In the genomic region with DNA sequence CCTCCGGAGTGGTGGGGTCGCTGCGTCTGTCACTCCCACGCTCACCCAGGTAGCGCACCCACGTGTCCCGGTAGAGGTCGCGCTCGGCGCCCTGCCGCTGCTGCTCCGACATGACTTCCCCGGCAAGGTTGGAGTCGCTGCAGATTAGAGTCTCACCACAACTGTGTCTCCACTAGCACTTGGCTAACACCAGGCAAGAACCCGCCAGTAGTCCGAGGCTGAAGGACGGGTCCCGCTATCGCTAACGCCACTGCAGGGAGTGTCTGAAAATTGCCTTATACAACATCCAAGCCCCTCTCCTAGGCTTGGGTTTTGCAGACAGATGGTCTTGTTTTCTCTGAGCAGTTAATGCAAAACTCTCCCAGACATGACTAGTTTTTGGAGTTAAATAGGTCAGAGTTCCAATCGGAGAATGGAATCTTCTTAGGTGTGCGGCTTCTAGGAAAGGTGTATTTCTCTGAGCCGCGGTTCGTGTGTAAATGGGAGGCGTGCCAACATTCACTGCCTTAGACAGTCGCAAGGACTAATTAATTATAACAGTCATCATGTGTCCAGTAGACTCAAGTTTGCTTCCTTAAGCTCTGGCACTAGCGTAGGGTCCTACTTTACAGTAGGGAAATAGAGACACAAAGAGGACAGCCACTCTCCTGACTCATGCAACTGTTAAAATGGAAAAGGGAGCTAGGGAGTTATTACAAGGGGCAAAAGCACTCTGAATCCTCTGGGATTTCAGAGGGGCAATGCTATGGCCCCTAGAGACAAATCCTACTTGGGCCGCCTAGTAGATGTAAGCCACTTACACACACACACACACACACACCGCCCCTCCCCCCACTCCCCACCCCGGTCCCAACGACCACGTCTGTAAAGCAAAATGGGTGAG, we compare ENCODE assay signal across 8 mouse cellular contexts. TPM values are rescaled to one million over a fixed set of nuclear protein-coding genes. Genes with fewer than 3 reads are reported as not detected.
A peak's percentile ranks its signal among the peaks of the same experiment; 100 is the strongest.
DNase-seq lines count a peak whose midpoint lies in the region; ATAC-seq lines count a peak whose summit lies in the region.

A gene (minus strand): TSS at position 275 of the 883 bp plus-strand sequence.

- DNase-seq in 3T3-L1 (ENCODE audit: low read depth, low spot score) (peak; percentile 36), liver (peak; percentile 81)
- peak; percentile 82 for DNase-seq in adrenal gland, adult 2 months
- DNase-seq in embryonic facial prominence, embryonic 10.5 days (ENCODE audit: low spot score), result peak; percentile 70
- peak; percentile 89 for DNase-seq in heart, embryonic 10.5 days (ENCODE audit: low spot score)
- peak; percentile 79 for DNase-seq in kidney, adult 9 months
- DNase-seq in spleen, postnatal 4 days (ENCODE audit: low spot score in 2 of 2), result peak; percentile 66 to 85

- H3K9me3 ChIP-seq in embryonic facial prominence, embryonic 10.5 days, result no peaks in the 10 kb centered on the region
- peaks cover 7% of the 10 kb centered on the region for H3K9me3 ChIP-seq in heart, embryonic 10.5 days
- no peaks in the 10 kb centered on the region for H3K9me3 ChIP-seq in midbrain, embryonic 16.5 days (replicated peaks; ENCODE audit: control insufficient read depth, low read length, poor library complexity, severe bottlenecking)

- 7% methylated on average over 34 of the region's 34 CpGs for WGBS in embryonic facial prominence, embryonic 10.5 days
- WGBS in heart, embryonic 10.5 days, result 6% methylated on average over 34 of the region's 34 CpGs
- WGBS in midbrain, embryonic 16.5 days, result 6% methylated on average over 34 of the region's 34 CpGs

- H3K4me1 ChIP-seq in embryonic facial prominence, embryonic 10.5 days, result peaks cover 35% of the 10 kb centered on the region
- peaks cover 34% of the 10 kb centered on the region for H3K4me1 ChIP-seq in heart, embryonic 10.5 days
- H3K4me1 ChIP-seq in midbrain, embryonic 16.5 days (ENCODE audit: control insufficient read depth, insufficient read depth, low read length), result peaks cover 24% of the 10 kb centered on the region

- no peak for ATAC-seq in midbrain, embryonic 16.5 days

- H3K36me3 ChIP-seq in embryonic facial prominence, embryonic 10.5 days (replicated peaks), result peaks cover 29% of the 10 kb centered on the region
- H3K36me3 ChIP-seq in heart, embryonic 10.5 days, result peaks cover 25% of the 10 kb centered on the region
- peaks cover 12% of the 10 kb centered on the region for H3K36me3 ChIP-seq in midbrain, embryonic 16.5 days (ENCODE audit: control insufficient read depth, insufficient read depth, low read length)

- peak within 1 kb of the TSS; percentile 96 for H3K4me2 ChIP-seq in midbrain, embryonic 16.5 days (ENCODE audit: low read length)

- H3K4me3 ChIP-seq in embryonic facial prominence, embryonic 10.5 days, result peak within 1 kb of the TSS; percentile 68
- H3K4me3 ChIP-seq in heart, embryonic 10.5 days, result peak within 1 kb of the TSS; percentile 77
- H3K4me3 ChIP-seq in midbrain, embryonic 16.5 days (ENCODE audit: low read depth, low read length), result peak within 1 kb of the TSS; percentile 55

- H3K27me3 ChIP-seq in embryonic facial prominence, embryonic 10.5 days (replicated peaks; ENCODE audit: low read depth, poor library complexity, severe bottlenecking), result no peaks in the 10 kb centered on the region
- no peaks in the 10 kb centered on the region for H3K27me3 ChIP-seq in heart, embryonic 10.5 days (ENCODE audit: insufficient read depth, poor library complexity, severe bottlenecking)
- H3K27me3 ChIP-seq in midbrain, embryonic 16.5 days (ENCODE audit: control insufficient read depth, insufficient read depth, low read depth, low read length), result no peaks in the 10 kb centered on the region

- H3K27ac ChIP-seq in embryonic facial prominence, embryonic 10.5 days (replicated peaks), result peak within 1 kb of the TSS; percentile 93
- H3K27ac ChIP-seq in heart, embryonic 10.5 days, result peak within 1 kb of the TSS; percentile 95
- H3K27ac ChIP-seq in midbrain, embryonic 16.5 days (ENCODE audit: low read length), result peak within 1 kb of the TSS; percentile 87

- peak within 1 kb of the TSS; percentile 68 for H3K9ac ChIP-seq in midbrain, embryonic 16.5 days (ENCODE audit: low read depth, low read length)

RNA-seq across cellular contexts. Expression of the gene that starts here (rescaled TPM):
- 10 to 100 TPM; 19.3 to 24.2 TPM for total RNA-seq in adrenal gland, adult 2 months (2021)
- 40.4 and 43.8 TPM in 2 replicates for polyA plus RNA-seq in adrenal gland, adult 2 months (2012; rRNA removed)
- 14.6 and 15.6 TPM in 2 replicates for polyA plus RNA-seq in embryonic facial prominence, embryonic 10.5 days (2016; fragmentation: Nextera tagmentation; extraction: Ambion mirVana)
- polyA plus RNA-seq in heart, embryonic 10.5 days (2016; fragmentation: Nextera tagmentation; extraction: Ambion mirVana), result 25.7 and 26.0 TPM in 2 replicates
- 12.8 and 14.4 TPM in 2 replicates for polyA plus RNA-seq in midbrain, embryonic 16.5 days (2015; fragmentation: Nextera tagmentation; extraction: Ambion mirVana)

Comparison
In these comparisons a context has a peak if more than half of its experiments do, and no peak if none do; other contexts are left out.
1. DNase-seq: peak in every context shown above with its lines; median percentile 89 in heart, embryonic 10.5 days; 82 in adrenal gland, adult 2 months; 81 in liver; 79 in kidney, adult 9 months; 76 in spleen, postnatal 4 days; 70 in embryonic facial prominence, embryonic 10.5 days; 36 in 3T3-L1.